Mouse (Mus musculus) midbrain, embryonic 13.5 days (tissue): ENCODE measurements at regions not wholly inside any gene's neighbourhood (a gene's known extent, or its start where the extent isn't known, plus 50 kb on each side); places are given as distances from the start of the nearest gene placed in this dataset.

ENCODE experiments used
- ATAC-seq: fragments of 200-750 bp; cut with Nextera tagmentation; 2 replicates; pipeline ENCODE4 v1.8.0; 2017; ENCODE audit warnings: mild to moderate bottlenecking, moderate TSS enrichment, moderate library complexity
- H3K27ac ChIP-seq: fragments of 300-500 bp; sonication (generic); 2 replicates; pipeline ENCODE4 v1.5.1; 2015; ENCODE audit warnings: inconsistent platforms, mild to moderate bottlenecking, moderate library complexity
- H3K27me3 ChIP-seq: fragments of 300-500 bp; sonication (generic); 2 replicates; pipeline ENCODE4 v1.6.1; 2015; ENCODE audit warnings: mild to moderate bottlenecking, inconsistent platforms
- H3K36me3 ChIP-seq: fragments of 300-500 bp; sonication (generic); 2 replicates; pipeline ENCODE4 v1.6.1; 2015; ENCODE audit warnings: mild to moderate bottlenecking, inconsistent platforms
- H3K4me1 ChIP-seq: fragments of 300-500 bp; sonication (generic); replicated peaks from 2 replicates; pipeline ENCODE4 v1.6.1; 2015; ENCODE audit warnings: inconsistent platforms
- H3K4me2 ChIP-seq: fragments of 300-500 bp; sonication (generic); replicated peaks from 2 replicates; pipeline ENCODE4 v1.6.1; 2015; ENCODE audit warnings: moderate library complexity, mild to moderate bottlenecking, inconsistent platforms
- H3K4me3 ChIP-seq: fragments of 300-500 bp; sonication (generic); replicated peaks from 2 replicates; pipeline ENCODE4 v1.5.1; 2015; ENCODE audit warnings: mild to moderate bottlenecking, inconsistent platforms
- H3K9ac ChIP-seq: fragments of 300-500 bp; sonication (generic); replicated peaks from 2 replicates; pipeline ENCODE4 v1.6.1; 2015; ENCODE audit warnings: mild to moderate bottlenecking, inconsistent platforms
- H3K9me3 ChIP-seq: fragments of 300-500 bp; sonication (generic); 2 replicates; pipeline ENCODE4 v1.6.1; 2016; ENCODE audit warnings: mild to moderate bottlenecking, inconsistent platforms
- WGBS: fragments of 180-500 bp; shearing (Covaris S2); methylation state at CpG from one replicate; pipeline ENCODE4 v1.1.7; 2015; 5-methylcytosine and 5-hydroxymethylcytosine counted together

- Histone ChIP-seq H3K4me1 (no peaks in the 10 kb centered on the region), H3K36me3 (no peaks in the 10 kb centered on the region), H3K4me3 (no peak overlapping the region), H3K27me3 (no peaks in the 10 kb centered on the region), H3K9me3 (no peaks in the 10 kb centered on the region), H3K27ac (no peak overlapping the region), H3K4me2 (no peak overlapping the region), H3K9ac (no peak overlapping the region)
- no peak for ATAC-seq
- WGBS, result 94% methylated on average over 4 of the region's 4 CpGs
These were observed 193.8 kb upstream of the Unc93a2 start for GRCm38 (mm10) chr17:7579031-7579430.

- Histone ChIP-seq H3K36me3 (no peaks in the 10 kb centered on the region), H3K4me3 (no peak overlapping the region)
- WGBS, result 89% methylated on average over 8 of the region's 8 CpGs
These were observed 192.7 kb upstream of the Unc93a2 start for GRCm38 (mm10) chr17:7578003-7578402.

GRCm38 (mm10) chr17:7577227-7577626 is 192.0 kb upstream of the Unc93a2 start:
- 79% methylated on average over 4 of the region's 4 CpGs for WGBS
- Histone ChIP-seq H3K9ac (no peak overlapping the region), H3K4me2 (no peak overlapping the region), H3K4me3 (no peak overlapping the region), H3K36me3 (no peaks in the 10 kb centered on the region), H3K9me3 (no peaks in the 10 kb centered on the region), H3K27ac (no peak overlapping the region), H3K4me1 (no peaks in the 10 kb centered on the region), H3K27me3 (no peaks in the 10 kb centered on the region)
- ATAC-seq, result no peak

More at GRCm38 (mm10) chr17:7578003-7578402, 192.7 kb upstream of the Unc93a2 start:
- H3K9me3 ChIP-seq, result no peaks in the 10 kb centered on the region
- H3K27ac ChIP-seq, result no peak overlapping the region
- H3K4me2 ChIP-seq, result no peak overlapping the region
- H3K4me1 ChIP-seq, result no peaks in the 10 kb centered on the region
- ATAC-seq, result no peak
- no peak overlapping the region for H3K9ac ChIP-seq
- H3K27me3 ChIP-seq, result no peaks in the 10 kb centered on the region

GRCm38 (mm10) chr17:7571481-7571880 is 186.2 kb upstream of the Unc93a2 start:
- over 99% methylated on average over 3 of the region's 3 CpGs for WGBS
- H3K4me1 ChIP-seq, result no peaks in the 10 kb centered on the region

GRCm38 (mm10) chr17:7568482-7568881 is 183.2 kb upstream of the Unc93a2 start:
- Histone ChIP-seq H3K27ac (no peak overlapping the region), H3K9me3 (no peaks in the 10 kb centered on the region), H3K4me1 (no peaks in the 10 kb centered on the region), H3K4me3 (no peak overlapping the region), H3K36me3 (no peaks in the 10 kb centered on the region), H3K27me3 (no peaks in the 10 kb centered on the region), H3K4me2 (no peak overlapping the region), H3K9ac (no peak overlapping the region)
- no peak for ATAC-seq
- WGBS, result 94% methylated on average over 5 of the region's 5 CpGs

More at GRCm38 (mm10) chr17:7571481-7571880, 186.2 kb upstream of the Unc93a2 start:
- Histone ChIP-seq H3K36me3 (no peaks in the 10 kb centered on the region), H3K4me2 (no peak overlapping the region), H3K9ac (no peak overlapping the region), H3K27ac (no peak overlapping the region), H3K9me3 (no peaks in the 10 kb centered on the region), H3K27me3 (no peaks in the 10 kb centered on the region), H3K4me3 (no peak overlapping the region)
- ATAC-seq, result no peak

GRCm38 (mm10) chr17:7565771-7566170 is 180.5 kb upstream of the Unc93a2 start:
- Histone ChIP-seq H3K4me3 (no peak overlapping the region), H3K9me3 (no peaks in the 10 kb centered on the region), H3K9ac (no peak overlapping the region), H3K27ac (no peak overlapping the region), H3K4me1 (no peaks in the 10 kb centered on the region), H3K27me3 (no peaks in the 10 kb centered on the region), H3K4me2 (no peak overlapping the region), H3K36me3 (no peaks in the 10 kb centered on the region)
- ATAC-seq, result no peak
- WGBS, result 80% methylated on average over 2 of the region's 2 CpGs

- H3K36me3 ChIP-seq, result no peaks in the 10 kb centered on the region
- WGBS, result 22% methylated on average over 8 of the region's 8 CpGs
- H3K9me3 ChIP-seq, result no peaks in the 10 kb centered on the region
- no peaks in the 10 kb centered on the region for H3K27me3 ChIP-seq
- no peak overlapping the region for H3K27ac ChIP-seq
- no peaks in the 10 kb centered on the region for H3K4me1 ChIP-seq
- no peak for ATAC-seq
- H3K9ac ChIP-seq, result no peak overlapping the region
- H3K4me3 ChIP-seq, result no peak overlapping the region
- no peak overlapping the region for H3K4me2 ChIP-seq
These were observed 177.7 kb upstream of the Unc93a2 start for GRCm38 (mm10) chr17:7562940-7563339.

- Histone ChIP-seq H3K4me3 (no peak overlapping the region), H3K27ac (no peak overlapping the region), H3K9ac (no peak overlapping the region), H3K36me3 (no peaks in the 10 kb centered on the region), H3K9me3 (no peaks in the 10 kb centered on the region), H3K27me3 (no peaks in the 10 kb centered on the region), H3K4me1 (no peaks in the 10 kb centered on the region), H3K4me2 (no peak overlapping the region)
- 92% methylated on average over 2 of the region's 2 CpGs for WGBS
- no peak for ATAC-seq
These were observed 163.2 kb upstream of the Unc93a2 start for GRCm38 (mm10) chr17:7548456-7548855.

- 83% methylated on average over 4 of the region's 4 CpGs for WGBS
- no peaks in the 10 kb centered on the region for H3K4me1 ChIP-seq
- no peaks in the 10 kb centered on the region for H3K9me3 ChIP-seq
- ATAC-seq, result no peak
- H3K36me3 ChIP-seq, result no peaks in the 10 kb centered on the region
- no peak overlapping the region for H3K9ac ChIP-seq
- no peak overlapping the region for H3K4me2 ChIP-seq
- H3K27me3 ChIP-seq, result no peaks in the 10 kb centered on the region
- H3K27ac ChIP-seq, result no peak overlapping the region
- H3K4me3 ChIP-seq, result no peak overlapping the region
These were observed 153.3 kb upstream of the Unc93a2 start for GRCm38 (mm10) chr17:7538402-7539087.

- no peaks in the 10 kb centered on the region for H3K36me3 ChIP-seq
- no peak overlapping the region for H3K4me2 ChIP-seq
- no peak for ATAC-seq
- no peak overlapping the region for H3K27ac ChIP-seq
- no peaks in the 10 kb centered on the region for H3K4me1 ChIP-seq
- 80% methylated on average over 7 of the region's 7 CpGs for WGBS
- H3K9me3 ChIP-seq, result 0 out of 2 replicates have a peak, but pooled peaks cover 1% of the 10 kb centered on the region
- no peaks in the 10 kb centered on the region for H3K27me3 ChIP-seq
- H3K4me3 ChIP-seq, result no peak overlapping the region
- no peak overlapping the region for H3K9ac ChIP-seq
These were observed 152.5 kb upstream of the Unc93a2 start for GRCm38 (mm10) chr17:7537618-7538266.

- H3K4me2 ChIP-seq, result no peak overlapping the region
- no peaks in the 10 kb centered on the region for H3K27me3 ChIP-seq
- H3K36me3 ChIP-seq, result no peaks in the 10 kb centered on the region
- H3K4me3 ChIP-seq, result no peak overlapping the region
- ATAC-seq, result no peak
- 0 out of 2 replicates have a peak, but pooled peaks cover 4% of the 10 kb centered on the region for H3K9me3 ChIP-seq
- H3K27ac ChIP-seq, result no peak overlapping the region
- H3K4me1 ChIP-seq, result no peaks in the 10 kb centered on the region
- H3K9ac ChIP-seq, result no peak overlapping the region
- 91% methylated on average over 5 of the region's 5 CpGs for WGBS
These were observed 151.9 kb upstream of the Unc93a2 start for GRCm38 (mm10) chr17:7537210-7537609.

GRCm38 (mm10) chr17:7534386-7535059 is 149.3 kb upstream of the Unc93a2 start:
- 0 out of 2 replicates have a peak, but pooled peaks cover 4% of the 10 kb centered on the region for H3K9me3 ChIP-seq
- H3K36me3 ChIP-seq, result no peaks in the 10 kb centered on the region
- no peak overlapping the region for H3K4me2 ChIP-seq
- H3K4me3 ChIP-seq, result no peak overlapping the region
- H3K27me3 ChIP-seq, result no peaks in the 10 kb centered on the region
- H3K9ac ChIP-seq, result no peak overlapping the region
- WGBS, result 92% methylated on average over 6 of the region's 6 CpGs
- H3K4me1 ChIP-seq, result no peaks in the 10 kb centered on the region
- no peak overlapping the region for H3K27ac ChIP-seq
- ATAC-seq, result no peak
